In genomic region chr19:47381011-47381410, GRCm38 (mm10) we compare ENCODE assay signal across 22 mouse cellular contexts.
A peak's percentile ranks its signal among the peaks of the same experiment; 100 is the strongest.
DNase-seq lines count a peak whose midpoint lies in the region; ATAC-seq lines count a peak whose summit lies in the region.
"Had no signal": no experiment of that assay in that cellular context is flagged by ENCODE, and none has a peak within 500 bp of the region (broad histone marks: within the 10 kb centered on the region; RNA-seq: fewer than 3 reads in every experiment).

No protein-coding gene starts in this region.

- 75% methylated on average over 15 of the region's 15 CpGs for WGBS in heart, embryonic 15.5 days
- WGBS in liver, embryonic 13.5 days (ENCODE audit: insufficient replicate concordance): 87% methylated on average over 15 of the region's 15 CpGs
- 85% methylated on average over 15 of the region's 15 CpGs for WGBS in embryonic facial prominence, embryonic 13.5 days

- DNase-seq in heart, adult 9 months (ENCODE audit: low spot score in 2 of 2): no peak
- no peak for DNase-seq in liver, embryonic 13.5 days
- no peak for DNase-seq in liver
- no peak for DNase-seq in kidney, adult 18-20 months
- no peak for DNase-seq in left cerebral cortex, postnatal 14 days (ENCODE audit: low spot score in 2 of 2)
- DNase-seq: adrenal gland, postnatal 10 days; cerebellum, adult 11 months; cerebellum, adult 8-10 months; cerebellum, postnatal 14 days; embryo, embryonic 11 days; gastrocnemius, postnatal 14 days; heart, postnatal 14 days; kidney, adult 11 months had no signal

- no peak overlapping the region for H3K4me2 ChIP-seq in heart, embryonic 15.5 days
- H3K4me2 ChIP-seq in liver, embryonic 13.5 days: no peak overlapping the region
- H3K4me2 ChIP-seq in embryonic facial prominence, embryonic 13.5 days: no peak overlapping the region
- H3K4me2 ChIP-seq: embryonic facial prominence, embryonic 12.5 days; forebrain, embryonic 12.5 days; heart, embryonic 13.5 days; hindbrain, embryonic 12.5 days had no signal

- H3K4me1 ChIP-seq in heart, embryonic 15.5 days (replicated peaks): peaks cover 27% of the 10 kb centered on the region
- H3K4me1 ChIP-seq in liver, embryonic 13.5 days (replicated peaks): peaks cover 84% of the 10 kb centered on the region
- H3K4me1 ChIP-seq in embryonic facial prominence, embryonic 13.5 days: peaks cover 16% of the 10 kb centered on the region; the same call in 1 of the 2 replicates
- H3K4me1 ChIP-seq: hindbrain, embryonic 12.5 days had no signal

- no peak overlapping the region for H3K9ac ChIP-seq in heart, embryonic 15.5 days
- H3K9ac ChIP-seq in liver, embryonic 13.5 days: no peak overlapping the region
- no peak overlapping the region for H3K9ac ChIP-seq in embryonic facial prominence, embryonic 13.5 days
- H3K9ac ChIP-seq: embryonic facial prominence, embryonic 12.5 days; forebrain, embryonic 12.5 days; heart, embryonic 13.5 days; hindbrain, embryonic 12.5 days had no signal

- H3K27ac ChIP-seq in heart, embryonic 15.5 days: 0 out of 2 replicates have a peak overlapping the region, but pooled peaks have one; percentile 15
- H3K27ac ChIP-seq in liver, embryonic 13.5 days: peak overlapping the region; percentile 95
- 0 out of 2 replicates have a peak overlapping the region, but pooled peaks have one; percentile 22 for H3K27ac ChIP-seq in embryonic facial prominence, embryonic 13.5 days
- H3K27ac ChIP-seq: embryonic facial prominence, embryonic 12.5 days; forebrain, embryonic 12.5 days; heart, embryonic 13.5 days; hindbrain, embryonic 12.5 days; hindbrain, postnatal 0 days had no signal

- H3K4me3 ChIP-seq in heart, embryonic 15.5 days: no peak overlapping the region
- H3K4me3 ChIP-seq in liver, embryonic 13.5 days (replicated peaks): no peak overlapping the region
- H3K4me3 ChIP-seq in embryonic facial prominence, embryonic 13.5 days: no peak overlapping the region
- H3K4me3 ChIP-seq: embryonic facial prominence, embryonic 12.5 days; forebrain, embryonic 12.5 days; heart, embryonic 13.5 days; hindbrain, embryonic 12.5 days had no signal

- no peaks in the 10 kb centered on the region for H3K27me3 ChIP-seq in heart, embryonic 15.5 days
- no peaks in the 10 kb centered on the region for H3K27me3 ChIP-seq in liver, embryonic 13.5 days
- H3K27me3 ChIP-seq in embryonic facial prominence, embryonic 13.5 days: no peaks in the 10 kb centered on the region
- H3K27me3 ChIP-seq: embryonic facial prominence, embryonic 12.5 days; forebrain, embryonic 12.5 days; heart, embryonic 13.5 days; hindbrain, embryonic 12.5 days had no signal

- no peaks in the 10 kb centered on the region for H3K36me3 ChIP-seq in heart, embryonic 15.5 days
- no peaks in the 10 kb centered on the region for H3K36me3 ChIP-seq in liver, embryonic 13.5 days
- no peaks in the 10 kb centered on the region for H3K36me3 ChIP-seq in embryonic facial prominence, embryonic 13.5 days
- H3K36me3 ChIP-seq: embryonic facial prominence, embryonic 12.5 days; forebrain, embryonic 12.5 days; G1E; heart, embryonic 13.5 days; hindbrain, embryonic 12.5 days had no signal

- intact Hi-C loops in left cerebral cortex, postnatal 14 days (cut with DNase I): no loop called here

- H3K9me3 ChIP-seq in heart, embryonic 15.5 days (replicated peaks): no peaks in the 10 kb centered on the region
- H3K9me3 ChIP-seq in liver, embryonic 13.5 days (replicated peaks): no peaks in the 10 kb centered on the region
- H3K9me3 ChIP-seq in embryonic facial prominence, embryonic 13.5 days: no peaks in the 10 kb centered on the region
- H3K9me3 ChIP-seq: embryonic facial prominence, embryonic 12.5 days; forebrain, embryonic 12.5 days; G1E; heart, embryonic 13.5 days; hindbrain, embryonic 12.5 days had no signal

- ATAC-seq in heart, embryonic 15.5 days (replicated peaks; ENCODE audit: insufficient number of reproducible peaks, insufficient read depth, low FRiP score, low read depth): no peak
- no peak for ATAC-seq in liver, embryonic 13.5 days (ENCODE audit: low read depth)
- no peak for ATAC-seq in embryonic facial prominence, embryonic 13.5 days (ENCODE audit: insufficient number of reproducible peaks, insufficient read depth, low FRiP score, low TSS enrichment, low read depth)
- ATAC-seq: forebrain, embryonic 16.5 days; hindbrain, postnatal 0 days had no signal

Comparison
In these comparisons a context has a peak if more than half of its experiments do, and no peak if none do; other contexts are left out.
1. H3K27ac ChIP-seq: peak in every context shown above with its lines; median percentile 95 in liver, embryonic 13.5 days; 22 in embryonic facial prominence, embryonic 13.5 days; 15 in heart, embryonic 15.5 days.